Mouse (Mus musculus): ENCODE results near the gene Prpf40a. TPM values are rescaled to one million over a fixed set of nuclear protein-coding genes. Genes with fewer than 3 reads are reported as not detected.

Gene Prpf40a
- total and polyA plus RNA-seq, 2 experiments from 2014 or later = 45.4 to 99.3 TPM

- Histone ChIP-seq H3K36me3 (ENCODE audit: insufficient read depth, low read length) (peaks cover 9% of the 10 kb centered on the region; the same call in 1 of the 2 replicates), H3K27me3 (ENCODE audit: insufficient read depth, low read length) (no peaks in the 10 kb centered on the region), H3K4me2 (ENCODE audit: low read depth, low read length) (no peak overlapping the region), H3K27ac (no peak overlapping the region), H3K4me3 (ENCODE audit: low read length) (no peak overlapping the region), H3K9me3 (ENCODE audit: low read length) (no peaks in the 10 kb centered on the region), H3K4me1 (ENCODE audit: insufficient read depth, low read length) (no peaks in the 10 kb centered on the region), H3K9ac (replicated peaks; ENCODE audit: low read length) (no peak overlapping the region)
- no peak for TF ChIP-seq CTCF (IDR thresholded peaks at IDR 0.05; ENCODE audit: low read depth)
- DNase-seq (ENCODE audit: low spot score) = no peak
- WGBS = 91% methylated on average over 9 of the region's 9 CpGs
- no peak for ATAC-seq
Measured at GRCm38 (mm10) chr2:53095031-53095430, 96.1 kb downstream of the Prpf40a start.

DNA sequence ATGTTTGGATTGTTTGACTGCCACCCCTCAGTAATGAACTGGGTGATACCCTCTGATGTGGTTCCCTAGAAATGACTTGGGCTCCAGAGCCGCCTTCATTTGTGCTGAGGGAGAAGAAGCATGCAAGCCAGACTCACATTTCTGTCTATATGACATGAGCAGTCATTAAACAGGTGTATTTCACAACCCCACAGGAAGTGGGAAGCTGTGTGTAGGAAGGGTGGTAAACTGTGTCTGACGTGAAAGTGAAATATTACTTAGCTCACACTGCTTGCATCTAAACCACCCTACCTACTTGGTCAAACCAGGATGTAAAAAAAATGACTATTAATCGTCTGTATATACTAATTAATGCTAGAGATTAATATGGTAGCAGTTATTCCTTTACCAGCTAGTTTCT lies 102.3 kb downstream of the Prpf40a start:
- WGBS = 92% methylated on average over 3 of the region's 3 CpGs
- H3K4me1 ChIP-seq (ENCODE audit: insufficient read depth, low read length) = no peaks in the 10 kb centered on the region
- ATAC-seq = no peak
- no peak for TF ChIP-seq CTCF (IDR thresholded peaks at IDR 0.05; ENCODE audit: low read depth)
- H3K9ac ChIP-seq (replicated peaks; ENCODE audit: low read length) = no peak overlapping the region
- no peak for DNase-seq (ENCODE audit: low spot score)
- no peak overlapping the region for H3K27ac ChIP-seq
- H3K36me3 ChIP-seq (ENCODE audit: insufficient read depth, low read length) = no peaks in the 10 kb centered on the region
- H3K9me3 ChIP-seq (ENCODE audit: low read length) = no peaks in the 10 kb centered on the region
- H3K4me2 ChIP-seq (ENCODE audit: low read depth, low read length) = no peak overlapping the region
- H3K27me3 ChIP-seq (ENCODE audit: insufficient read depth, low read length) = no peaks in the 10 kb centered on the region
- no peak overlapping the region for H3K4me3 ChIP-seq (ENCODE audit: low read length)

DNA sequence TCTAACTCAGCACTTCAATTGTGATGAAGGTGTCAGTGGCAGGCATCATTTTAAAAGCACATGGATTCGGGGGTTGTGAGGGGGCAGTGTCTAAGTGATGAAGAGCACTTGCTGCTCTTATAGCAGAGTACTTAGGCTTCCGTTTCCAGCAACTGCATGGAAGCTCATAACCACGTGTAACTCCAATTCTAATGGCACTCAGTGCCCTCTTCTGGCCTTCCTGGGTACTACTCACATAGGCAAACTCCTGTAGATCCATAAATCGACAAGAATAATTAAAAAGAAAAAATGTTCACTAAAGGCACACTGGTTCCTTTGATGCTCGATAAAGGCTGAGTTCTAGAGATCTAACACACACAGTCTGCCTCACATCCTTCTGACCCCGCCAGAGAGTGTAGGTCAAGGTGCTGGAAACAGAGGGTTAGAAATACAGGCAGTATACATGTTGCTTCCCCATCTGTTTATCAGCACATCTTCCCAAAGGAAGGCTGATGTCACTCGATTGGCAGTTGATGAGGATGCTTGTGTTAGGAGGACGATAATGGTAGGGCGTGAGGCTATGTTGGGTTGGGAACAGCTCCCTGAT lies 105.4 kb downstream of the Prpf40a start:
- no peak overlapping the region for H3K9ac ChIP-seq (replicated peaks; ENCODE audit: low read length)

More for the DNA sequence above, 105.4 kb downstream of the Prpf40a start:
- DNase-seq (ENCODE audit: low spot score) (peak; percentile 73), ATAC-seq (peak; percentile 50; the same call in 1 of the 2 replicates)
- Histone ChIP-seq H3K27me3 (ENCODE audit: insufficient read depth, low read length) (no peaks in the 10 kb centered on the region), H3K4me1 (ENCODE audit: insufficient read depth, low read length) (no peaks in the 10 kb centered on the region), H3K27ac (no peak overlapping the region), H3K4me2 (ENCODE audit: low read depth, low read length) (no peak overlapping the region), H3K36me3 (ENCODE audit: insufficient read depth, low read length) (no peaks in the 10 kb centered on the region), H3K9me3 (ENCODE audit: low read length) (no peaks in the 10 kb centered on the region), H3K4me3 (ENCODE audit: low read length) (no peak overlapping the region)
- 58% methylated on average over 9 of the region's 9 CpGs for WGBS
- TF ChIP-seq CTCF (IDR thresholded peaks at IDR 0.05; ENCODE audit: low read depth) = peak; percentile 72

Other genes with a start within 250 kb of the Prpf40a start
- 25.2 and 27.3 TPM in 2 replicates for gene Arl6ip6, start 442 bp upstream of the Prpf40a start, total RNA-seq (2014; rRNA removed)
- gene Arl6ip6, start 442 bp upstream of the Prpf40a start, polyA plus RNA-seq (2015; fragmentation: Nextera tagmentation; extraction: Ambion mirVana) = 22.3 and 22.7 TPM in 2 replicates

Data from hindbrain, postnatal 0 days (tissue).